Mouse (Mus musculus): ENCODE measurements around the gene Sec62. TPM values are rescaled to one million over a fixed set of nuclear protein-coding genes. Genes with fewer than 3 reads are reported as not detected.

Gene Sec62
- polyA plus RNA-seq, 1 experiment from 2014 or later: 102 TPM

DNA sequence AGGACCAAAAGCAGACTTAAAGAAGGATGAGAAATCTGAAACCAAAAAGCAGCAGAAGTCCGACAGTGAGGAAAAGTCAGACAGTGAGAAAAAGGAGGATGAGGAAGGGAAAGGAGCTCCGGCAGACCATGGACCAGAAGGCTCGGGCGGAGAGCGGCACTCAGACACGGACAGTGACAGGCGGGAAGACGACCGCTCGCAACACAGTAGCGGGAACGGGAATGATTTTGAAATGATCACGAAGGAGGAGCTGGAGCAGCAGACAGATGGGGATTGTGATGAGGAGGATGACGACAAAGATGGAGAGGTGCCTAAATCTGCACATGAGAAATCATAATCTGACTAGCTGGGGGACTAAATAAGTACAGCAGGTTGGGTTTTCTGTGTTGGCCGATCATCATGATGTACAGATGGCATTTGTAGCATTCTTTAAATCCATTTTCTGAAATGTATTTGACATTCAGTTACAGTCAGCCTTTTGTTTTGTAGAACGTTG lies 26.0 kb downstream of the Sec62 start:
- Histone ChIP-seq H3K4me2 (ENCODE audit: low read length) (no peak overlapping the region), H3K27me3 (ENCODE audit: control insufficient read depth, insufficient read depth, low read length) (no peaks in the 10 kb centered on the region), H3K36me3 (ENCODE audit: control insufficient read depth, insufficient read depth, low read length) (peaks cover 67% of the 10 kb centered on the region), H3K9me3 (ENCODE audit: control insufficient read depth, low read length) (no peaks in the 10 kb centered on the region), H3K9ac (replicated peaks; ENCODE audit: low read length) (no peak overlapping the region), H3K4me1 (ENCODE audit: control insufficient read depth, insufficient read depth, low read length) (no peaks in the 10 kb centered on the region), H3K4me3 (replicated peaks; ENCODE audit: low read depth, low read length) (no peak overlapping the region), H3K27ac (replicated peaks; ENCODE audit: low read depth, low read length) (no peak overlapping the region)
- ATAC-seq (ENCODE audit: low FRiP score, low TSS enrichment): no peak
- WGBS: 97% methylated on average over 16 of the region's 16 CpGs
- DNase-seq: no peak

- Histone ChIP-seq H3K4me2 (ENCODE audit: low read length) (no peak overlapping the region), H3K27ac (replicated peaks; ENCODE audit: low read depth, low read length) (no peak overlapping the region), H3K4me3 (replicated peaks; ENCODE audit: low read depth, low read length) (no peak overlapping the region), H3K36me3 (ENCODE audit: control insufficient read depth, insufficient read depth, low read length) (peaks cover 48% of the 10 kb centered on the region), H3K27me3 (ENCODE audit: control insufficient read depth, insufficient read depth, low read length) (no peaks in the 10 kb centered on the region), H3K9ac (replicated peaks; ENCODE audit: low read length) (no peak overlapping the region), H3K9me3 (ENCODE audit: control insufficient read depth, low read length) (no peaks in the 10 kb centered on the region), H3K4me1 (ENCODE audit: control insufficient read depth, insufficient read depth, low read length) (no peaks in the 10 kb centered on the region)
- ATAC-seq (ENCODE audit: low FRiP score, low TSS enrichment) (no peak), DNase-seq (no peak)
- 93% methylated on average over 8 of the region's 8 CpGs for WGBS
Measured at GRCm38 (mm10) chr3:30822163-30822562, 29.5 kb downstream of the Sec62 start.

DNA sequence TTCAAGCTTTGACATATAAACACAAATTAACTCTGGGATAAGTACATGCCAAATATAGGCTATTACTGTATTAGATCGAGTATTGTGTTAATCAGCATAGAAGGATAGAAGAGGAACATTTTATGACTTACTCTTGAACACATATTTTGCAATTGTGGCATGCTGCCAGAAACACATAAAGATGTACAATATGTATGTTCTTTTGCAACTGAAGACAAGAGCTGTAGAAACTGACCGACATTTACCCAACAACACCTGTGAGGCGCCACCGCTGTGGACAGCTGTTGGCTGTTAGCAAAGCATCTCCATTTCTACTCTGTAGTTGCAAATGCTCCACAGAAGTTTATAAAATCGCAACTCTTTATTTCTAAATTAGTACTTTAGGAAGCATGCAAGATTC lies 33.4 kb downstream of the Sec62 start:
- Histone ChIP-seq H3K27me3 (ENCODE audit: control insufficient read depth, insufficient read depth, low read length) (no peaks in the 10 kb centered on the region), H3K36me3 (ENCODE audit: control insufficient read depth, insufficient read depth, low read length) (peaks cover 11% of the 10 kb centered on the region), H3K27ac (replicated peaks; ENCODE audit: low read depth, low read length) (no peak overlapping the region), H3K9me3 (ENCODE audit: control insufficient read depth, low read length) (no peaks in the 10 kb centered on the region), H3K4me3 (replicated peaks; ENCODE audit: low read depth, low read length) (no peak overlapping the region), H3K4me1 (ENCODE audit: control insufficient read depth, insufficient read depth, low read length) (no peaks in the 10 kb centered on the region), H3K4me2 (ENCODE audit: low read length) (no peak overlapping the region), H3K9ac (replicated peaks; ENCODE audit: low read length) (no peak overlapping the region)
- 97% methylated on average over 5 of the region's 5 CpGs for WGBS
- DNase-seq (no peak), ATAC-seq (ENCODE audit: low FRiP score, low TSS enrichment) (no peak)

GRCm38 (mm10) chr3:30831848-30832606 lies 39.4 kb downstream of the Sec62 start:
- H3K36me3 ChIP-seq (ENCODE audit: control insufficient read depth, insufficient read depth, low read length): no peaks in the 10 kb centered on the region
- H3K9me3 ChIP-seq (ENCODE audit: control insufficient read depth, low read length): no peaks in the 10 kb centered on the region
- WGBS: 80% methylated on average over 15 of the region's 15 CpGs
- no peaks in the 10 kb centered on the region for H3K4me1 ChIP-seq (ENCODE audit: control insufficient read depth, insufficient read depth, low read length)
- no peak overlapping the region for H3K4me3 ChIP-seq (replicated peaks; ENCODE audit: low read depth, low read length)
- ATAC-seq (ENCODE audit: low FRiP score, low TSS enrichment) (no peak), DNase-seq (no peak)
- H3K27me3 ChIP-seq (ENCODE audit: control insufficient read depth, insufficient read depth, low read length): no peaks in the 10 kb centered on the region
- H3K4me2 ChIP-seq (ENCODE audit: low read length): no peak overlapping the region
- H3K9ac ChIP-seq (replicated peaks; ENCODE audit: low read length): no peak overlapping the region
- no peak overlapping the region for H3K27ac ChIP-seq (replicated peaks; ENCODE audit: low read depth, low read length)

- no peak overlapping the region for H3K4me2 ChIP-seq (ENCODE audit: low read length)
- no peaks in the 10 kb centered on the region for H3K4me1 ChIP-seq (ENCODE audit: control insufficient read depth, insufficient read depth, low read length)
- no peak overlapping the region for H3K9ac ChIP-seq (replicated peaks; ENCODE audit: low read length)
- H3K9me3 ChIP-seq (ENCODE audit: control insufficient read depth, low read length): no peaks in the 10 kb centered on the region
- 87% methylated on average over 3 of the region's 3 CpGs for WGBS
- no peaks in the 10 kb centered on the region for H3K36me3 ChIP-seq (ENCODE audit: control insufficient read depth, insufficient read depth, low read length)
- H3K27me3 ChIP-seq (ENCODE audit: control insufficient read depth, insufficient read depth, low read length): no peaks in the 10 kb centered on the region
- no peak for ATAC-seq (ENCODE audit: low FRiP score, low TSS enrichment)
- no peak overlapping the region for H3K27ac ChIP-seq (replicated peaks; ENCODE audit: low read depth, low read length)
- DNase-seq: no peak
- no peak overlapping the region for H3K4me3 ChIP-seq (replicated peaks; ENCODE audit: low read depth, low read length)
Measured at GRCm38 (mm10) chr3:30833254-30833653, 40.6 kb downstream of the Sec62 start.

DNA sequence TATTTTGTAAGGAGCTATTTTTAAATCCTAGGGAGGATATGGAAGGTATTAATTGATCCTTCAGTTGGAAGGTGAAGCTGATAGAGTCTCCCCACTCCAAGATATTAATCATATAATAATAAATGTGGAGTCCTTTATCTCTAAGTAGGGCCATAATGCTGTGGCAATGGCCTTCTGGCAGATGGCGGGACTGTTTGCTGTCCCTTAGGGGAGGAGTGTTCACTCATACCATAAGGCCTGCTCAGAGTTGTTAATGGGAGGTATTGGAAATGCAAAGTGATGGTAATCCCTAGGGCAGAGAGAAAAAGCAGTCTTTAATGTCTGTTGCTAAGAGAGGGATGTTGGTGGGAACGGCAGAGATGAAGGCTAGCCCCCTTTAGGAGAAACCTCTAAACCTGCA lies 53.1 kb downstream of the Sec62 start:
- no peaks in the 10 kb centered on the region for H3K27me3 ChIP-seq (ENCODE audit: control insufficient read depth, insufficient read depth, low read length)
- no peak overlapping the region for H3K4me2 ChIP-seq (ENCODE audit: low read length)
- WGBS: 39% methylated on average over 2 of the region's 2 CpGs
- H3K4me3 ChIP-seq (replicated peaks; ENCODE audit: low read depth, low read length): no peak overlapping the region
- H3K27ac ChIP-seq (replicated peaks; ENCODE audit: low read depth, low read length): no peak overlapping the region
- ATAC-seq (ENCODE audit: low FRiP score, low TSS enrichment) (no peak), DNase-seq (no peak)
- H3K36me3 ChIP-seq (ENCODE audit: control insufficient read depth, insufficient read depth, low read length): no peaks in the 10 kb centered on the region
- no peaks in the 10 kb centered on the region for H3K9me3 ChIP-seq (ENCODE audit: control insufficient read depth, low read length)
- no peak overlapping the region for H3K9ac ChIP-seq (replicated peaks; ENCODE audit: low read length)
- no peaks in the 10 kb centered on the region for H3K4me1 ChIP-seq (ENCODE audit: control insufficient read depth, insufficient read depth, low read length)

GRCm38 (mm10) chr3:30847413-30847812 lies 54.7 kb downstream of the Sec62 start:
- Histone ChIP-seq H3K4me3 (replicated peaks; ENCODE audit: low read depth, low read length) (no peak overlapping the region), H3K9ac (replicated peaks; ENCODE audit: low read length) (no peak overlapping the region), H3K36me3 (ENCODE audit: control insufficient read depth, insufficient read depth, low read length) (no peaks in the 10 kb centered on the region), H3K27me3 (ENCODE audit: control insufficient read depth, insufficient read depth, low read length) (no peaks in the 10 kb centered on the region), H3K4me2 (ENCODE audit: low read length) (no peak overlapping the region), H3K27ac (replicated peaks; ENCODE audit: low read depth, low read length) (no peak overlapping the region), H3K9me3 (ENCODE audit: control insufficient read depth, low read length) (no peaks in the 10 kb centered on the region), H3K4me1 (ENCODE audit: control insufficient read depth, insufficient read depth, low read length) (no peaks in the 10 kb centered on the region)
- ATAC-seq (ENCODE audit: low FRiP score, low TSS enrichment) (no peak), DNase-seq (no peak)
- 39% methylated on average over 1 of the region's 1 CpGs for WGBS

- Histone ChIP-seq H3K27me3 (ENCODE audit: control insufficient read depth, insufficient read depth, low read length) (peaks cover 7% of the 10 kb centered on the region; the same call in 1 of the 2 replicates), H3K4me1 (ENCODE audit: control insufficient read depth, insufficient read depth, low read length) (no peaks in the 10 kb centered on the region; the same call in 1 of the 2 replicates), H3K9me3 (ENCODE audit: control insufficient read depth, low read length) (no peaks in the 10 kb centered on the region), H3K4me2 (ENCODE audit: low read length) (no peak overlapping the region), H3K9ac (replicated peaks; ENCODE audit: low read length) (no peak overlapping the region), H3K4me3 (replicated peaks; ENCODE audit: low read depth, low read length) (no peak overlapping the region), H3K27ac (replicated peaks; ENCODE audit: low read depth, low read length) (no peak overlapping the region), H3K36me3 (ENCODE audit: control insufficient read depth, insufficient read depth, low read length) (no peaks in the 10 kb centered on the region)
- ATAC-seq (ENCODE audit: low FRiP score, low TSS enrichment) (no peak), DNase-seq (no peak)
- WGBS: 75% methylated on average over 6 of the region's 6 CpGs
Measured at GRCm38 (mm10) chr3:30851422-30851821, 58.7 kb downstream of the Sec62 start.

- Histone ChIP-seq H3K9me3 (ENCODE audit: control insufficient read depth, low read length) (no peaks in the 10 kb centered on the region), H3K36me3 (ENCODE audit: control insufficient read depth, insufficient read depth, low read length) (no peaks in the 10 kb centered on the region), H3K27ac (replicated peaks; ENCODE audit: low read depth, low read length) (no peak overlapping the region), H3K4me1 (ENCODE audit: control insufficient read depth, insufficient read depth, low read length) (no peaks in the 10 kb centered on the region; the same call in 1 of the 2 replicates), H3K4me2 (ENCODE audit: low read length) (no peak overlapping the region), H3K27me3 (ENCODE audit: control insufficient read depth, insufficient read depth, low read length) (peaks cover 11% of the 10 kb centered on the region; the same call in 1 of the 2 replicates), H3K4me3 (replicated peaks; ENCODE audit: low read depth, low read length) (no peak overlapping the region), H3K9ac (replicated peaks; ENCODE audit: low read length) (no peak overlapping the region)
- no peak for ATAC-seq (ENCODE audit: low FRiP score, low TSS enrichment)
- WGBS: 92% methylated on average over 5 of the region's 5 CpGs
- DNase-seq: no peak
Measured at GRCm38 (mm10) chr3:30853596-30853995, 60.9 kb downstream of the Sec62 start.
